Mouse (Mus musculus) heart, embryonic 11.5 days (tissue): ENCODE measurements around the gene Tbx5. TPM values are rescaled to one million over a fixed set of nuclear protein-coding genes. Genes with fewer than 3 reads are reported as not detected.

Source experiments
- ATAC-seq: fragments of 200-750 bp; cut with Nextera tagmentation; replicated peaks from 2 replicates; pipeline ENCODE4 v1.8.0; 2017; ENCODE audit warnings: moderate library complexity; ENCODE audit not compliant: insufficient number of reproducible peaks, low FRiP score, low TSS enrichment
- H3K27ac ChIP-seq: fragments of 300-500 bp; sonication (generic); 2 replicates; pipeline ENCODE4 v1.5.1; 2014; ENCODE audit warnings: mild to moderate bottlenecking, low read depth, low read length
- H3K27me3 ChIP-seq: fragments of 300-500 bp; sonication (generic); 2 replicates; pipeline ENCODE4 v1.6.1; 2014; ENCODE audit warnings: mild to moderate bottlenecking, low read length, mixed read lengths; ENCODE audit not compliant: control insufficient read depth, insufficient read depth
- H3K36me3 ChIP-seq: fragments of 300-500 bp; sonication (generic); 2 replicates; pipeline ENCODE4 v1.6.1; 2014; ENCODE audit warnings: mild to moderate bottlenecking, low read length, moderate library complexity, mixed read lengths; ENCODE audit not compliant: control insufficient read depth, insufficient read depth
- H3K4me1 ChIP-seq: fragments of 300-500 bp; sonication (generic); 2 replicates; pipeline ENCODE4 v1.6.1; 2014; ENCODE audit warnings: low read length; ENCODE audit not compliant: control insufficient read depth, insufficient read depth
- H3K4me2 ChIP-seq: fragments of 300-500 bp; sonication (generic); 2 replicates; pipeline ENCODE4 v1.6.1; 2014; ENCODE audit warnings: mild to moderate bottlenecking, moderate library complexity
- H3K4me3 ChIP-seq: fragments of 300-500 bp; sonication (generic); 2 replicates; pipeline ENCODE4 v1.5.1; 2014; ENCODE audit warnings: low read depth, low read length
- H3K9ac ChIP-seq: fragments of 300-500 bp; sonication (generic); 2 replicates; pipeline ENCODE4 v1.6.1; 2014; ENCODE audit warnings: mild to moderate bottlenecking, low read depth, low read length, moderate library complexity
- H3K9me3 ChIP-seq: fragments of 300-500 bp; sonication (generic); replicated peaks from 2 replicates; pipeline ENCODE4 v1.6.1; 2016; ENCODE audit warnings: low read length; ENCODE audit not compliant: control insufficient read depth
- WGBS: fragments of 180-500 bp; shearing (Covaris S2); extraction: QIAGEN DNeasy Blood & Tissue Kit; methylation state at CpG from one replicate; pipeline ENCODE4 v1.1.7; 2014; ENCODE audit not compliant: insufficient replicate concordance; 5-methylcytosine and 5-hydroxymethylcytosine counted together
- polyA plus RNA-seq: library from polyadenylated mRNA; unstranded; fragments of >200 nt; fragmentation: Nextera tagmentation; extraction: Ambion mirVana; gene quantifications from 2 replicates; pipeline ENCODE4 v1.2.1, GENCODE M21; 2014

Gene Tbx5
- polyA plus RNA-seq, 1 experiment from 2014 or later: 40.1 TPM

DNA sequence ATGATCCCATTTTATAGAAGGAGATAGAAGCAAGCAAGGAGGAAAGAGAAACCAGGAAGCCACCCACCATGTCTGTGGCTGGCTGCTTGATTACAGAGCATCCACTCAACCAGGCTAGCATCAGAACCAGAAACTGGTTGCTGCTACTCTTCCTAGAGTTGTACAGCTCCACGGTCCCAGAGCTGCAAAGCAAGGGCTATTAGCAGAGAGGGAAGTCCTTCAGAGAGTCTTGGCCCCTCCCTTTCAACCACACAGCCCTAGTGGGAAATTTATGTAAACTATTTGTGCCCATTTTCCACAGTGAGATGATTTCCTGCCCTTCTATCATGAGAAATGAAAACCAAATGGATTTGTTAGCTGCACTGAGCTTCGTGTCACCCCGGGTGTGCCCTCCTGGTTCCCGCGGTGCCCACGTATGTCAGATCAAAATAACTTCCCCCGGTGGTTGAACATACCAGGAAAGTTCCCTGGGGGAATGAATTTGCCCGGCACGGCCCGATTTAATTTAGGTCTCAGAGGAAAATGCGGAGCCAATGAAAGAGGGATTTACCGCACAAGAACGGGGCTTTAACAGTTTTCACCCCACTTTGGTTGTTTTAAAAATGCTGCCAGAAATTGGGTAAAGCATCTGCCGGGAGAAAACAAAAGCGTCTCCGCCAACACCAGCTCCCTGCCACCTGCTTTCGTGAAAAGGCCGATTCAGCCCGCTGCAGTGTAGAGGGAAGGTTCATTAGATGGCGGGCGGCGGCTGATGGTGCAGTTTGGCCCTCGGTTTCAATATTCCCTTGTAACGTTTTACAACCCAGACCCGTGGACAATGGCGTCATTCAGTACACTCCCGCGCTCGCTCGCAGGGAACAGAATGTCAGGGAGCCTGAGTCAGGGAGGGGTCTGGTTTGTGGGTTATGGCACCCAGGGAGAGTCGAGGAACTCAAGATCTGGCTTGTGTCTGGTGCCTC is 34.1 kb downstream of the Tbx5 start:
- Histone ChIP-seq H3K36me3 (peaks cover 13% of the 10 kb centered on the region), H3K4me3 (no peak overlapping the region), H3K4me1 (peaks cover 5% of the 10 kb centered on the region; the same call in 1 of the 2 replicates), H3K4me2 (peak overlapping the region; percentile 40), H3K27ac (no peak overlapping the region), H3K27me3 (no peaks in the 10 kb centered on the region), H3K9me3 (no peaks in the 10 kb centered on the region), H3K9ac (no peak overlapping the region)
- 44% methylated on average over 31 of the region's 31 CpGs for WGBS
- ATAC-seq: no peak

DNA sequence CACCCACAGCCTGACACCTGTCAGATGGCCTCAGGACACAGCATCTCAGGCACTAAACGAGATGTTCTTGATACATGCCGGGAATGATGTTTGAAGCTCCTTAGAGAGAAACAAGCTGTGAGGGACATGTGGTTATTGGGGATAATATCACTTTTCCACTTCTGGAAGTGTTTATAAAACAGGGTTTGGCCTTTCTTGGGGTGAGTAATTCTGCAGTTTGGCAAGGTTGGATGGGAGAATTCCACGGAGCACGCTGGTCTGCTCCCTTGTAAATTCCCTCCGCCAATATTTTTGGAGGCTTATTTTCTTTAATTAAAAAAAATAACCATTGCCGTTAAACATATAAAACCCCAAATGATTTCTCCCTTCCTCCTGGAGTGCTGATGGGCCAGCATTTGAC is 35.5 kb downstream of the Tbx5 start:
- no peaks in the 10 kb centered on the region for H3K27me3 ChIP-seq
- H3K27ac ChIP-seq: no peak overlapping the region
- no peaks in the 10 kb centered on the region for H3K9me3 ChIP-seq
- H3K9ac ChIP-seq: no peak overlapping the region
- peaks cover 16% of the 10 kb centered on the region for H3K36me3 ChIP-seq
- 84% methylated on average over 6 of the region's 6 CpGs for WGBS
- ATAC-seq: no peak
- H3K4me1 ChIP-seq: peaks cover 2% of the 10 kb centered on the region; the same call in 1 of the 2 replicates
- no peak overlapping the region for H3K4me3 ChIP-seq
- no peak overlapping the region for H3K4me2 ChIP-seq

DNA sequence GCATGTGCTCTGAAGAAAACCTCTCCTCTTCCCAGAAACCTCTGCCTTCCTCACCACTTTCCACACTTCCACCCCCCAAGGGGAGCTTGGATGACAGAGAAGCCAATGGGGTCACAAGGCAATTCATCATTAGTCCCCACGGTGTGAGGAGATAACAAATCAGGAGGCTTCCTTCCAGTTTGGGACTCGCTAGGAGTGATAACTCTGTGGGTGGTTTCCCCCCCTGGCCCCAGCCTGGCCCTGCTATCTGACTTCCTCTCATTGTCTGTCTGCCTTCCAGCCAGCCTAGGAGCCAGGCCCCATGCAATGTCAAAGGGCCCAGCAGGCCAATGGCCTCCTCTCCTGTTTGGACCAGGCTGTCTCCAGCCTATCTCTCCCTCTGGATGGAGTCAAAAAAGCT is 43.0 kb downstream of the Tbx5 start:
- Histone ChIP-seq H3K36me3 (peaks cover 6% of the 10 kb centered on the region), H3K27ac (peak overlapping the region; percentile 35; the same call in 1 of the 2 replicates)
- WGBS: 3% methylated on average over 2 of the region's 2 CpGs

DNA sequence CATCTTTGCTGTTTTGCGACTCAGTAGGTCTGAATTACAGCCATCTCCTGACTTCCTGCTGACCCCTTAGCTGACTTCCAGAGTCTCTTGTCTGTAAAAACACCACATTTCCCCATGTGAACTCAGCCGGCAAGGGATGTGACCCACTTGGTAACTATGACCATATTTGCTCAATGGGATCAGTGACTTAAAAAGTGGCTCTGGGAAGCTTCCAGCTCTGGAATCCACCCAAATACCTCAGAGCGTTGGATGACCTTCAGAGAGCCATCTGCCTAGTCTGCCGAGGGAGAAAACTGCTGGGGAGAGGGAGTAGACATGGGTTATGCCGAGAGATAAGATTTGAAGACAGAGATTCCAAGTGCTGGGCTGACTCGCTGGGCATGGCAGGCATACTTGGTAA is 44.7 kb downstream of the Tbx5 start:
- H3K27ac ChIP-seq: 0 out of 2 replicates have a peak overlapping the region, but pooled peaks have one; percentile 0
- no peaks in the 10 kb centered on the region for H3K27me3 ChIP-seq
- no peak overlapping the region for H3K4me2 ChIP-seq
- H3K9me3 ChIP-seq: no peaks in the 10 kb centered on the region
- ATAC-seq: no peak
- peaks cover 29% of the 10 kb centered on the region for H3K4me1 ChIP-seq
- WGBS: 32% methylated on average over 6 of the region's 6 CpGs
- peaks cover 3% of the 10 kb centered on the region for H3K36me3 ChIP-seq
- no peak overlapping the region for H3K4me3 ChIP-seq
- H3K9ac ChIP-seq: no peak overlapping the region

More for the DNA sequence above, 43.0 kb downstream of the Tbx5 start:
- Histone ChIP-seq H3K9ac (no peak overlapping the region), H3K9me3 (no peaks in the 10 kb centered on the region), H3K27me3 (no peaks in the 10 kb centered on the region), H3K4me1 (peaks cover 29% of the 10 kb centered on the region), H3K4me3 (no peak overlapping the region), H3K4me2 (no peak overlapping the region)
- ATAC-seq: peak; percentile 58; the same call in 1 of the 2 replicates

DNA sequence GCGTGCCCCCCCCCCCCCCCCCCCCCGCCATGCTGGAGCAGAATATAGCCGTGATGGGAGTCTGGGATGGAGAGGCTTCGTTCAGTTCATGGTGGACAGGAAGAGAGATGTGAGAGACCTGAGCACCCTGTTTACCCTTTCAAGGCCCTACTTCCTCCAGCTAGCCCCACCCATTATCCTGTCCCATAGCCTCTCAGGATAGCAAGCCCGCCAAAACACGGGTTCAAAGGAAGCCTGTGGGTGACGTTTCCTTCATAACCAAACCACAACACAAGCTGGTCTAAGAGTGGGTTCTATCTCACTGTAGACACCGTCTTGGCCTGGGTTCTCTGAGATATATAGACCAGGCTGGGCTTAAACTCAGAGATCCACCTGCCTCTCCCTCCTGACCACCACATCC is 53.1 kb downstream of the Tbx5 start:
- Histone ChIP-seq H3K36me3 (peaks cover 2% of the 10 kb centered on the region), H3K4me3 (no peak overlapping the region), H3K27ac (no peak overlapping the region), H3K9ac (no peak overlapping the region), H3K9me3 (no peaks in the 10 kb centered on the region), H3K27me3 (no peaks in the 10 kb centered on the region), H3K4me2 (no peak overlapping the region), H3K4me1 (no peaks in the 10 kb centered on the region)
- WGBS: 68% methylated on average over 7 of the region's 8 CpGs
- ATAC-seq: no peak

DNA sequence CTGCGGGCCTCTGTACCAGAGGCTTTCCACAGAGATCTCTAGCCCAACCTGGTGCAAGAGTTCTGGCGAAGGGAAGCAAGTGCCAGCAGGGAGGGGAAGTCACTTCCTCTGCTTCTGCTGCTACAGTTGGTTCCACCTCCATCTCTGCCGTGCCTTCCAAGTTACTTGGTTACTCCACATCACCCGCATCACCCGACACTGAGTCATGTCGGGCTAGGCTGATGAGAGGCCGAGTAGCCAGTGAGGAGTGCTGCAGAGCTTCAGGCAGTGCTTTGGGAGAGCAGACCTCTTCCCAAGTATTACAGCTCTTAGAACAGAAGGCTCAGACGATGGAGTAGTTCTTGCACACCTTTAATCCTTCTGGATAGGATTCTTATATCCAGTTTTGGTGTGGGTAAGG is 54.9 kb downstream of the Tbx5 start:
- H3K27ac ChIP-seq: no peak overlapping the region
- no peaks in the 10 kb centered on the region for H3K27me3 ChIP-seq
- H3K4me1 ChIP-seq: no peaks in the 10 kb centered on the region
- no peak overlapping the region for H3K4me3 ChIP-seq
- no peak overlapping the region for H3K9ac ChIP-seq
- 82% methylated on average over 8 of the region's 8 CpGs for WGBS
- ATAC-seq: no peak
- no peak overlapping the region for H3K4me2 ChIP-seq
- peaks cover 2% of the 10 kb centered on the region for H3K36me3 ChIP-seq
- no peaks in the 10 kb centered on the region for H3K9me3 ChIP-seq

DNA sequence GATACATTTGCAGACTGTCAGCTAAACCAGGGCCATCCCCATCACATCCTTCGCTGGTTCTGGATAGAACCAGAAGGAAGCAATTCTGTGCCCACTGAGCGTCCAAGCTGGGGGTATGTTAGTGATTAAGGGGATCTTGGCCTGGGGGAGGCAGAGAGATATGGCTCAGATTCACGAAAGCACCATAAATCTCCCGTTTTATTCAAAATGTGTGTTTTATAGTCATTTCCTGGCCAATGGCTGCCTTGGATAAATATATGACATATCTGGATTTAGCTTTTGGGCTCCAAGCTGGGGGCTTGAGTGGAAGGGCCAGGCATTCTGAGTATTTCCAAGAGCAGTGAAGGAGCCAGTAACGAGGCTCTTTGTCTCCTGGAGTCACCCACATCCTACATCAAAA is 59.5 kb downstream of the Tbx5 start:
- Histone ChIP-seq H3K9me3 (no peaks in the 10 kb centered on the region), H3K27ac (no peak overlapping the region), H3K4me1 (no peaks in the 10 kb centered on the region), H3K4me3 (no peak overlapping the region), H3K36me3 (no peaks in the 10 kb centered on the region), H3K9ac (no peak overlapping the region), H3K27me3 (no peaks in the 10 kb centered on the region), H3K4me2 (no peak overlapping the region)
- 71% methylated on average over 5 of the region's 5 CpGs for WGBS
- ATAC-seq: no peak

DNA sequence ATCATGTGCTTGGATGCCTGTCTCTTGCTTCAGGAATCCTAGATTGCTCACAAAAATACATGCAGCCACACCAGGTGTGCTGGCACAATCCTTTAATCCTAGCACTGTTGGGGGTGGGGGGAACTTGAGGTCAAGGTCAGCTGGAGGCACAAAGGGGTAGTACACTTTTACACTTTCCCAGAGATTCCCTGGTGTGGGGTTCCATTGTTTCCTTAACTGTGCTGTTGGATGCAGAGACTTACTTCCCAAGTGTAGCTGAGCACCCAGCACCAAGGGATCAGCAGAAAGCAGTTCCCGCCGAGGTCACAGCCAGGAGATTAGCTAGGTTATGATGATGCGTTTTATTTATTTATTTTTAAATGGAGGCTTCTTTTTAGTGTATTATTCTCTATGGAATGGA is 60.6 kb downstream of the Tbx5 start:
- Histone ChIP-seq H3K4me1 (no peaks in the 10 kb centered on the region), H3K36me3 (no peaks in the 10 kb centered on the region; the same call in 1 of the 2 replicates), H3K9me3 (no peaks in the 10 kb centered on the region), H3K4me3 (no peak overlapping the region), H3K27ac (no peak overlapping the region), H3K27me3 (no peaks in the 10 kb centered on the region), H3K9ac (no peak overlapping the region), H3K4me2 (no peak overlapping the region)
- ATAC-seq: no peak
- 74% methylated on average over 3 of the region's 3 CpGs for WGBS
